Mouse (Mus musculus) C2C12 (cell line): Measurements from ENCODE around the gene Map1b.

Experiments
- CEBPB ChIP-seq: IDR thresholded peaks from one replicate; pipeline ENCODE4 v1.6.1; 2011; ENCODE audit warnings: low read depth, mild to moderate bottlenecking, control low read depth, moderate library complexity
- CTCF ChIP-seq: IDR thresholded peaks from one replicate; pipeline ENCODE4 v1.5.1; 2011; ENCODE audit not compliant: control insufficient read depth, insufficient read depth, insufficient read length
- MAX ChIP-seq: IDR thresholded peaks from one replicate; pipeline ENCODE4 v1.6.1; 2011; ENCODE audit warnings: mild to moderate bottlenecking, control low read depth
- MYOG ChIP-seq: IDR thresholded peaks from one replicate; pipeline ENCODE4 v1.6.1; 2011; ENCODE audit not compliant: control insufficient read depth, insufficient read length; ENCODE audit errors: extremely low read depth
- USF1 ChIP-seq: IDR thresholded peaks from one replicate; pipeline ENCODE4 v1.6.1; 2011; ENCODE audit warnings: low read depth, mild to moderate bottlenecking, control low read depth, moderate library complexity

DNA sequence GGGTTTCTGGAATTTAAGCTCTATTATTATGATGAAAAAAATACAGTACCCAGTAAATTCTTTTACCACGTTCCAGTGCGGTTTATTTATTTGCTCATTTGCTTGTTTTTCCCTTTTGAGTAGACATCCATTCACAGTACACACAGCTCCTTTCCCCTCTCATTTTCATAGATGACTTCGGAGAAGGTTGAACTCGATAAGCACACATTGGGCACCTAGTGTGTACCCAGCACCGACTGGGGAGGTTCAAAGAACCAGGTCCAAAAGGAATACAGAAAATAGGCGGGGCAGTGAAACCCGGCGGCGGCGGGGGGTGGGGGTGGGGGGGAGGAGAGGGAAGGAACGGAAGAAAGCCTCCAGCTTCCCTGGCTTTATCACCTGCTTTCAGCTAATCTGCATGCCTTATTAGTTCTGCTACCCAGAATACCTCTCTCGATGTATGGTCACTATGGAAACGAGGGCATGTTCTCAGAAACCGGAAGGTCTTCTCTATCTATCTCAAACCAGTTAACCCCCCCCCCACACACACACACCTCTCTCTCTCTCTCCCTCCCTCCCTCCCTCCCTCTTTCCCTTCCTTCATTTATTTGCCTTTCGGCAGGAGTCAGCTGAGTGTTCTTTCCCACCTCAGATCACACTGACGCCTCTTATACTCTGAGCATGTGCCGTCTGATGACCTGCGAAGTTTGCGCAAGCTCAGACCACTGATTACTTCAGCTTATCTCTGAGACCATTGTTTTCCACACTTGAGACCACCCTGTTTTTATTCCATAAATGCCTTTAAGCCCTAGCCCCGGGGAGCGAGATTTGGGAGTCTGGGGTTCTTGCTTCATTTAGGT is 25.3 kb upstream of the Map1b start:
- TF ChIP-seq CTCF (no peak), USF1 (no peak), MYOG (no peak), MAX (no peak), CEBPB (no peak)
